Mouse (Mus musculus): ENCODE results near the gene Nelfcd.
A peak's percentile ranks its signal among the peaks of the same experiment; 100 is the strongest.

The Nelfcd gene

GRCm38 (mm10) chr2:174415731-174416310 is at the start of gene Nelfcd:
Gene Nelfcd (plus strand): TSS chr2:174415804.
- peak; percentile 97 for DNase-seq

GRCm38 (mm10) chr2:174366571-174366970 is 49.0 kb upstream of the Nelfcd start:
- no peak for DNase-seq

- DNase-seq, result no peak
Measured at GRCm38 (mm10) chr2:174381021-174381420, 34.6 kb upstream of the Nelfcd start.

GRCm38 (mm10) chr2:174391936-174392335 is 23.7 kb upstream of the Nelfcd start:
- DNase-seq, result no peak

- DNase-seq, result no peak
Measured at GRCm38 (mm10) chr2:174392554-174392953, 23.1 kb upstream of the Nelfcd start.

- DNase-seq, result no peak
Measured at GRCm38 (mm10) chr2:174393383-174393782, 22.2 kb upstream of the Nelfcd start.

- DNase-seq, result no peak
Measured at GRCm38 (mm10) chr2:174396643-174397042, 19.0 kb upstream of the Nelfcd start.

GRCm38 (mm10) chr2:174397065-174397464 is 18.5 kb upstream of the Nelfcd start:
- DNase-seq, result no peak

GRCm38 (mm10) chr2:174397881-174398280 is 17.7 kb upstream of the Nelfcd start:
- no peak for DNase-seq

GRCm38 (mm10) chr2:174400396-174400795 is 15.2 kb upstream of the Nelfcd start:
- DNase-seq, result no peak

- no peak for DNase-seq
Measured at GRCm38 (mm10) chr2:174410222-174410621, 5.4 kb upstream of the Nelfcd start.

- DNase-seq, result no peak
Measured at GRCm38 (mm10) chr2:174413127-174413526, 2.5 kb upstream of the Nelfcd start.

- no peak for DNase-seq
Measured at GRCm38 (mm10) chr2:174415001-174415730, 438 bp upstream of the Nelfcd start.

GRCm38 (mm10) chr2:174421107-174421506 is 5.5 kb downstream of the Nelfcd start:
- DNase-seq, result no peak

- no peak for DNase-seq
Measured at GRCm38 (mm10) chr2:174424301-174425085, 8.9 kb downstream of the Nelfcd start.

- DNase-seq, result no peak
Measured at GRCm38 (mm10) chr2:174426856-174427255, 11.3 kb downstream of the Nelfcd start.

- no peak for DNase-seq
Measured at GRCm38 (mm10) chr2:174428076-174428835, 12.7 kb downstream of the Nelfcd start.

GRCm38 (mm10) chr2:174428996-174429591 is 13.5 kb downstream of the Nelfcd start:
- no peak for DNase-seq

GRCm38 (mm10) chr2:174434943-174435342 is 19.3 kb downstream of the Nelfcd start:
- no peak for DNase-seq

GRCm38 (mm10) chr2:174436076-174436701 is 20.6 kb downstream of the Nelfcd start:
- DNase-seq, result no peak

GRCm38 (mm10) chr2:174436916-174437696 is 21.5 kb downstream of the Nelfcd start:
- no peak for DNase-seq

GRCm38 (mm10) chr2:174437697-174437982 is 22.0 kb downstream of the Nelfcd start:
- DNase-seq, result no peak

Data from kidney, postnatal 10 days (tissue).